Mouse (Mus musculus): ENCODE measurements around the gene Nrxn1.
A peak's percentile ranks its signal among the peaks of the same experiment; 100 is the strongest.

Gene Nrxn1

DNA sequence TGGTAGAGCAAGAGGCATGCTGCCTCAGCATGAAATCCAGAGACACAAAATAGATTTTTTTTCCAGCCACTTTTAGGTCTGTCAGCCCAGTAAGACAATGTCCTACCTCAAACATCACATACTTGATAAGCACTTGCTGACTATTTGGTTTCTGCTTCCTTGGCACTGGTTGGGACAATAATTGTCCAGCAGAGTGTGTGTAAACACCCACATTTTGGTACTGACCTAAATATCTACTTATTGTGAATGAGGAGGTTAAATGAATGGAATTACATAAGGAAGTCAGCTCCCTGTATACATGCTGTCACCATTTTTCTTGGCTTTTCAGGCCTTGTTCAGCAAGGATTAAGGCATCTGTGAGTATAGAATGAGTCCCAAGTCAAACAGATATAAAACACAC, 649.8 kb downstream of the Nrxn1 start:
- no peak for DNase-seq (ENCODE audit: low spot score)

DNA sequence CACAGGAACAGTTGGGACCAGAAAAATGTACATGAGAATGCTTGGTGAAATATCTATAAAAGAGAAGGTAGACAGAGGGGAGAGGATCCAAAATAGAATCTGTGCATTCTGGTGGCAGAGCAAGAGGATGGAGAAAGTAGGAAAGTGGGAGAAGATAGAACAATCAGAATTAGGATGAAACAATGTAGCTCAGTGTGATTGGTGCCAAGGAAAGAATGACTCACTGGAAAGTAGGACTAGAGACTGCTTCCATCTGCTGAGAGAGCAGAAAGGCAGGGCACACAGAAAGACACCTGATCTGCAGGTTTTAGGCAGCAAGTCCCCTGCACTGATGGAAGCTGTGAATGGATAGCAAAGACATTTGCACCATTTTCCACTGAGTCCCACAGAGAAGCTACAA, 657.0 kb downstream of the Nrxn1 start:
- no peak for DNase-seq (ENCODE audit: low spot score)

DNA sequence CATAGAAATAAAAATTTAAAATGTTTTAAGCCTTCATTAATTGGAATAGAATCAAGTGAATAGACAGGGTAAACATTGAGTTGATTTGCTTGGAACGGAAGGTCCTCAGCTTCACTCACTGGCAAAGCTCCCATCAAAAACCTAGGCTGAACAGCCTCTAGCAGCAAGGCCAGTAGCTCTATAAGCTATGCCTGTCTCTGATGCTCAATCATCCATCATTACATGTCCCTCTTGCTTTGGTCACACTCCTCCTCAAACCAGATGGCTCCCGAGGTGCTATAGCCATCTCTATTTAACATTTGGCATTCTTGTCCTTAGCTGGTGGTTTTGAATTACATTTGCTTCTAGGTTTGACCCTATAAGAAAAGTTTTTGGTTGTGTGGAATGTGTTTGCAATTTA, 657.5 kb downstream of the Nrxn1 start:
- DNase-seq (ENCODE audit: low spot score), result no peak

DNA sequence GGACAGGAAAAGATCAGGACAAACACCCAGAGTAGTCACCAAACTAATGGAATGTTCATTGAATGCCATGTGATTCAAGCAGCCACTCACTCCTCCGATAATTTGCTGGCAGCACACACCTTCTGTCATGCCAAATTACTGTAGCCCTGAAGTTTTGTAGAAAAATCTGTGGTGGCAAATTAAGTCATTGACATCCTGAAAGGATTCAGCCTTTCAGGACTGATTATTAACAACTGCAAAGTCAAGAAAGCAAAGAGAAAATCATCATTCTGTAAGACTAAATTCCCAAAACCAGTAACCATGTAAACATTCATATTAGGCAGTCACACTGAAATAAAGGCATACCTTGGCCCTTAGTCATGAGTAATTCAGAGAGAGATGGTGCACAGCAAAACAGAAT, 662.7 kb downstream of the Nrxn1 start:
- no peak for DNase-seq (ENCODE audit: low spot score)

DNA sequence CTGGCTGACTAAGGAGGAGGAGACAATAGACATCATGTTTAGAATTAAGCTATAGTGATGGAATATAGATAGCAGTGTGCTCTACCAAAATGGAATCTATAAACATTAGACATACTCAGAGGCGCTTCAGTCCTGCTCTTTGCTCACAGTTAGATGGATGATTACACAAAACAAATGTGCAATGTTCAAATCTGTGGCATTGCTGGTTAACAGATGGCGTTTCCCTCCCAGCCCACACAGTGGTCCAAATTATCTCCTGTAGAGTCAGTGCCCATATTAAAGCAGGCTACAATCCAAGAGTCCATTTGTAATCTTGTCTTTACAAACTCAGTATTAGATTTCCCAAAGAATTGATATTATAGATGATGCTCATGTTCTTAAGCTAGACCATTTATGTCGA, 666.9 kb downstream of the Nrxn1 start:
- DNase-seq (ENCODE audit: low spot score), result no peak

DNA sequence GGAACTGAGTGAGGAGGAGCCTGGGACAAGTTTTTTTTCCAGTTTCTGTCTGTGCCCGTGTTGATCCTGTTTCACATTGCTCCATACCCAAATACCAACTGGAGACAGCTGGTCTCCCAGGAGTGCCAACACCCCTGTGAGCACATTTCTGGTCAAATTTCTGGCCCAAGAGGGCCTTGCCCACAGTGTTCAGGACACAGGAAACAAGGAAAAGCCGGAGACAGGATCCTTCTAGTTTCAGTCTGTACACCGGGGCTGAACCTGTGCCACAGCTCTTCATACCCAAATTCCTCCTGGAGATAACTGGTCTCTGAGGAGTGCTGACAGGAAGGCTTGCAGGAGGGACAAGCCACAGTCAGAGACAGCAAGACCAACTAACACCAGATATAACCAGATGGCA, 670.3 kb downstream of the Nrxn1 start:
- no peak for DNase-seq (ENCODE audit: low spot score)

DNA sequence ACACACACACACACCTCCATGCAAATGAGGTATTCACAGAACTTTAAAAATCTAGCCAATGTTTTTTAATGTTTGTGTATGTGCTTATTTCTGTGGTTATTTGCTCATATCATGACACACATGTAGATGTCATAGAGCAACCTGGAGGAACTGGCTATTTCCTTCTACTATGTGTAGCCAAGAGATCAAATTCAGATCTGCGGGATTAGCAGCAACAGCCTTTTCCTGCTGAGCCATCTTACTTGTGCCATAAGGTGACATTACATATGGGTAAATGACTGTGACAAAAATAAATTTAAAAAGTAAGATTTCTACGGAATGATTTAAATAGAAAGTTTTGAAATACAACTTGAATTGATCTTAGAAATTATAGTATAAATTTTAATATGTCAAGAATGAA, 672.1 kb downstream of the Nrxn1 start:
- no peak for DNase-seq (ENCODE audit: low spot score)

DNA sequence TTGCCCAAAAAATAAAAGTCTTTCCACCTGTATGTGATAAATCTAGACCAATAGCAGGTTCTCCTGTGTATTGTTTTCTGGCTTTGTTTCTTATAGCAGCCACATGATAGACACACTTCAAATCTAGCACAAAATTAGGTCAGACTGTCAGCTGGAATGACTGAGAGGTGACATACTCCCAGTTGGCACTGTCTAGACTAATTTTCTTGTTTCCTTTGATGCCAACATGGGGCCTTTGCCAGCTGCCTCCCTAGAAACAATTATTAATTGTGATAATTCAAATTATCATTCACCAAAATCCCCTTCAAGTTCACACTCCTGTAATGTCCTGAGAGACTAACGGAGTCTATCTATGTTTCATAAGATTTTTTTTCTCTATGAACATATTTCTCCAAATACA, 673.3 kb downstream of the Nrxn1 start:
- no peak for DNase-seq (ENCODE audit: low spot score)

DNA sequence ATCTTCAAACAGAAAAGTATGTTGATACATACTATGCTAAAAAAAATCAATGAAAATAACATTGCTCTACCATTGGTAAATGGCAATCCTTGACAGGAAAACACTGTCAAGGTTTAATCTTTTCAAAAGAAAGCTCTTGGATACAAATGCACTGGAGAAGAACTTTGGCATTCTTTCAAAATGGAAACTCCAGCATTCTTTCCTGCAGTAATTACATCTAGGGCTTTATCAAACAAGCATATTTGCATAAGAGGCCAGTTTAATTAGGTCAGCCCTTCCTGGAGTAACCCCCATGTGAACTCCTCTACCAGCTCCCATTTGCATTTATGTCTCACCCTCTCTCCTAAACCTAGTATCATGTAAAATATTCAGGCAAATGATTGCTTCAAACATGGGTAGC, 696.5 kb downstream of the Nrxn1 start:
- no peak for DNase-seq (ENCODE audit: low spot score)

DNA sequence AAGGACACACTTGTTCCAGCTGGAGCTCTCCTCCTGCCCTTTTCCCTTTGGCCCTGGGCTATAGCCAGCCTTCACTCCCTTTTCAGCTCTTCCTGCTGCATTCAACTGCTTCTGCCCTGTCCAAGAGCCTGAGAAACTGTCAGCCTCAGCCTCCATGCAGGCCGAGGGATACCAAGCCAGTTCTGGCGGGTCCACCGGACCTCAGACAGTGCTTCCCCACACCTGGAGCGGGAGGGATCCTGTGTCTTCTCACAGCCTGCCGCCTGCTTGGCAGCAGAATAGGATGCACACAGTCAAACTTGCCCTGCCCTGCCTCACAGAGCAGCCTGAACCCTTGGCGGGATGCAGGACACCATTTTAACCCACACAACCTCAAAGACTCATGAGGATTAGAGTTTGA, 698.3 kb downstream of the Nrxn1 start:
- DNase-seq (ENCODE audit: low spot score), result no peak

DNA sequence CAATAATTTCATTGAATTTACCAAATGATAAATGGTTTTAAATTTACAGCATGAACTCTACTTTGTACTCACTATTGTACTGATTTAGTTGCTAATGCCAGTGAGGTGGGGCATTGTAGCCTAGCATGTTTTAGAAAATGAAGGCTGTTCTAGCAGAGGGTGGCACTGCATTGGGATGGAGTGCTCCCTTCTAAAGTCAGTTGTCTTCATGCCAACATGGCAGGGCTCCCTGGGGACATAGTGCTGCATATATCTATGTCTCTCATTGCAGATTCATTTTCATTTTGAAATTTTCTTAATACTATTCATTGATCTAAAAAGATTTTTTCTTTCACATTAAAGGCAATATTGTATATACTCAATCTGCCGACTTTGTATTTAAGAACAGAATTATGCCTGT, 700.1 kb downstream of the Nrxn1 start:
- no peak for DNase-seq (ENCODE audit: low spot score)

DNA sequence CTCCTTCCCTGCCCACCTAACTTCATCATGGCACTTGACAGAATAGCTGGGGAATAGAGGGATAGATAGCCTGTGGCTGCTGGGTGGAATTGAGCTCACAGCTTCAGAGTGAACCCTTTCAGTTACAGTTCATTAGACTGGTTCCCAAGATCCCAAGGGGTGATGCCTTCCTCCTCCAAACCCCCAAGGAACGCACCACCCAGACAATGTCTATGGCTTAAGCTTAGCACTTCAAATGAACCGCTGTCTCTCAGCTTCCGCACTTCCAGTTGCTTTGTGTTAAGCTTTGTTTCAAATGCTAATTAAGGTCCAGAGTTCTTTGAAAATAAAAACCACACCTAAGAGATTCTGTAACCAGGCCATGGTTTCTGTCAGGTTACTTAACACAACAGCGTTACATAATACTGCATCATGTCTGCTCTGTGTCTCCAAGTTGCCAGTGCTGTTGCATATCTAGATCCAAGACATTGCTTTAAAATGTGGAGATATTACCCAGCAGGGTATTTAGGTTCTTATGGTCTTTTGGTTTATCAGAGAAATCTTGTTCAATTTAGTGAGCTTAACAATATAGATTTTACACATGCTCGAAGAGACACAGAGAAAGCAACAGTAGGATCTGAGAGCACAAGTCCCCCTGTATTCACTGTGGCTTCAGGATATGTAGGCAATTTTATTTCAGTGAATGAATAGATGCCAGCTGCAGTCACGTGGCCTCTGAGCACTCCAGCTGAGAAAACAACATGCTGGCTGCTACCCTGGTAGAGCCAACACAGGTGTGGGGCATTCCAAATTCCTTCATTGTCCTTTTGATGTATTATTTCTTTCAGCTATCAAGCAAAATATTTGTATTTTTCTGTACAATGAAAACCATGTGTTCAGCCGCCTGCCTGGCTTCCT, 702.3 kb downstream of the Nrxn1 start:
- peak; percentile 7 for DNase-seq (ENCODE audit: low spot score)

DNA sequence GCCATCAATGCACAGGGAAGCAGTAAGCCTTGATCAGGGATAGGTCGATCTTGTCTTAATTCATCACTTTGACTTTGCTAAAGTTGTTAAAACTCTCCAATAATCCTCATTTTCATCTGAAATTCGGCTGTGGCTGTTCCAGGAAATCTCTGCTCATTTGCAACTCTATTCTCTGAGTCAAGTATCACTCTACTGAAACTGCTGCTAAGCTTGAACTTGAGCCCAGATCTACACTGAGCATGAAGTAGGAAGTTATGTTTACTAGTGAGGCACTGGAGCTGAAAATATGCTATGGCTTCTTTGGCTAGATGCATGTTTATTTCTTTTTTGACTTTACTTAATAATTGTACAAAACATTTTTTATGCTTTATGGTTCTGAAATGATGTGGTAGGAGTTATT, 708.0 kb downstream of the Nrxn1 start:
- DNase-seq (ENCODE audit: low spot score), result no peak

DNA sequence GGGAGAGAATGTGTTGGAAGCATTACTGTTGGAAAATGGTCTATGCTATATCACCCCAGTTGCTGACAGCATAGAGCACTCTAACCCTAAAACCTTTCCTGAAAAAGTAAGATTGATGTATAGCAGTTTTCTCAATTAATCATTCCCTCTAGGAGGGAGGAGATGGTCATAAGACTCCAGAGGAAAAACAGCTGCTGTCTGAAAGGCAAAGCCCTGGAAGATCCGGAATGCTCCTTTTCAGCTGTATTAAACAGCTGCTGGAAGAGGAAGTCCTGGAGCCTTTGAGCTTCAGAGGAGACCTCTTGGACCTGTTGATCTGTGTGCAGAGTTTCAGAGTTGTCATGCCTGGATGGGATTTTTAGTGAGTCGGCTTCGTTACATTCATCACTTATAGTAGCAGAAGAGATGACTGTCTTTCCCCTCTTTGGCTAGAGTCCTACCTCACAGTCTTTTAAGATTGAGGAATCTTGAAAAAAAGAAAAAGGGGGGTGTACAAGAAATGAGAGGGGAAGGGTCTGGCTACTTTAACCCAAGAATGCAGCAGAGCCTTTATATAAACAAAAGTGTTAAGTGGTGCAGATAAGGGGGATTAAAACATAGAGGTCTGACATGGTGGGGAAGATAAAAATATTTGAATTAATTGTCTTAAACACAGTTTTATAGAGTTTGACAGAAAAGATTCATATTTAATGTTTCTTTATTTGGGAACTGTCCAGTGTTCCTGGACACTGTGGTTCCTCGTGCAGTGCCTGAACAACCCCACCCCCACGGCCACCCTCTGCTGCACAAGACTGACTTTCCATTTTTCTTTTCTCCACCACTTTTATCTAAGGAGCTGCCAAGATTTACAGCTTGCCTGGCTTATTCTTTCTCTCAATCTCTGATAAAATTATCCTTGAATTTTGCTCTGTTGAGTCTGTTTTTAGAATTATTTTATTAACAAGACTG, 710.1 kb downstream of the Nrxn1 start:
- DNase-seq (ENCODE audit: low spot score), result no peak

DNA sequence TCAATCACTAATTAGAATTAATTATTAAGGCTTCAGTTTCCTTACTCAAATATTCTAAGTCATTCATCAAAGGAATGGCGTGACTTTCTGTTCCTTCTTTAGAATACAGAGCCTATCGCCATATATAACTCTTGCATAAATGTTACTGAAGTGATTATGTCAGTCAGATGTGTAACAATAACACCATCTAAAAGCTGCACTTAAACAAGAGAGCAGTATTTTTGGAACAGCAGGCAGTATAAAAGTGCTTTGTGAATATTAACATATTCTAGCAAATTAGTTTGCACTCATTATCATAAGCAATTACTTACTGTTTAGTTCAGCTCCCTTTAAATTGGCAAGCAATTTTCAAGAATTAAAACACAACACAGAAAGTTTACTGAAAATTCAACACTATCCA, 716.3 kb downstream of the Nrxn1 start:
- DNase-seq (ENCODE audit: low spot score), result no peak

DNA sequence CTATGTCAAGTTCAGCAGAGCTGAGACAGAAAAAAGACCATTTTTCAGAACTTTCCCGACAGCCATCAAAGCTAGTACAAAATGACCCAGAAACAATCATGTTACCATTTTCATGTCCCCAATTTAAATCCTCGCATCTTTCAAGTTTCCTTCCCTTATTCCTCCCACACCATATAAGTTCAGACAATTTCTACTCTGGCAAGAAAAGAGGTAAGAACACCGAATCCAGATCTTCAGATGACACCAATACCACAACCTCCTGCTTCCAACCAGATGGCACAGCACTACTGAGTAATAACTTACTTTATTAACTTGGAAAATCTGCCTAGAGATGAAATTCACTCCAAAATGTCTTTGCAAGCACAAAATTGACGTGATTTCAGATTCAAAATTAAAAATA, 730.7 kb downstream of the Nrxn1 start:
- DNase-seq (ENCODE audit: low spot score), result no peak

DNA sequence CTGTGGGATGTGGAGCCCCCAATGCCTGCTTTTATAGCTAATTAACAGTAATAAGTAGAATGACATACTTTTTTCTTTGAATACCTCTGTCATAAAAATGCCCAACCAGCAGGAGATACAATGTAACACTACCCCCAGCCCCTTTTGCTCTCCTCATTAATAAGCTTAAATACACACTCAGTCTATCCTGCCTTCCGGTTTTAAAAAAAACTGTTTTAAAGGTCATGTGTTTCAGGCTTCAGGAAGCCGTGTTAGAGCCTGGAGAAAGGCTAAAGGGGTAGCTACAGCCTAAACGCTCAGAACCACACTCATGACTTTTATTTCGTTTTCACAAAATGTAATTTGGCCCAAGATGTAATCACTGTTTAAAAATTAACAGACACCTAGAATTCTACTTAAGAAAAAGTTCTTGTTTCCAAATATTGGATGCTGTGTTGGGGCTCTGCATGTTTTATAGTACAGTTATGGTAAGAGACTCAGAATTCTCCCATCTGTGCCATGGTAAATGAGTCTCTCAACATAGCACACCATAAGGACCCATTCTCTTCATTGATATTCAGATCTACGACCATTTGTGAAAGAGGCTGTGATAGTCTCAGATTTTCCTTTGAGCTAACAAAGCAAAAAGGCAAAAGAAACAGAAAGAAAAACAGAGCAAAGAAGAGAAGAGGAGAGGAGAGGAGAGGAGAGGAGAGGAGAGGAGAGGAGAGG, 743.3 kb downstream of the Nrxn1 start:
- peak; percentile 33 for DNase-seq (ENCODE audit: low spot score)

DNA sequence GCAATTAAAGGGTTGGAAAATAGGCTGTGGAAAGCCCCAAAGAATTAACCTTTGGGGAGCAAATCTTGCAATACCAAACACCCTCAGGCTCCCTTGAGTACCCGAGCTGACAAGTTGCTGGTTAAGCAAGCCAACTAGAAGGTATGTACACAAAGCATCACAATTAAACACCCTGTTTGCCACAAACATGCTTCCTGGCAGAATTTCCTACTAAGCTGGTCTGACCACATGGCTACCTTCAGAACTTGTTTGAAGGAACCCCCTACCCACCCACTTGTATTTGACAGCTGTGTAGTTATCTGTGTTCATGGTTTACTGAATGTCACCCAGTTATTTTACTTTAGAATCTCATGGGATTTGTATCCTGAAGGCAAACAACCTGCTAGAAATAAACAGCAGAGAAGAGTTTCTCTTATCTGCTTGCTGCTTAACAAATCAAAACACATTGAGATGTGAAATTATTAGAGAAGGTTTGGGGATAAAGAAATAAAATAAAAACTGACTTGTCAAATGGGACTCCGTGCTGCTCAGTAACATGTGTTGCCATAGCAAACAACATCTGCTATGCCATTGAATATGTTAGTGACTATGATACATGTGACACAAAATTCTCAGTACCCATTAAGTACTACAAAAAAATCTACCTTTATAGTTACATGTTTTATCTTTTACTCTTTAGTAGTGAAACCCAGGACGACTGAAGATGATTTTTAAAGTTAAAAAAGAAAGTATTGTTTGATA, 746.0 kb downstream of the Nrxn1 start:
- peak; percentile 30 for DNase-seq (ENCODE audit: low spot score)

DNA sequence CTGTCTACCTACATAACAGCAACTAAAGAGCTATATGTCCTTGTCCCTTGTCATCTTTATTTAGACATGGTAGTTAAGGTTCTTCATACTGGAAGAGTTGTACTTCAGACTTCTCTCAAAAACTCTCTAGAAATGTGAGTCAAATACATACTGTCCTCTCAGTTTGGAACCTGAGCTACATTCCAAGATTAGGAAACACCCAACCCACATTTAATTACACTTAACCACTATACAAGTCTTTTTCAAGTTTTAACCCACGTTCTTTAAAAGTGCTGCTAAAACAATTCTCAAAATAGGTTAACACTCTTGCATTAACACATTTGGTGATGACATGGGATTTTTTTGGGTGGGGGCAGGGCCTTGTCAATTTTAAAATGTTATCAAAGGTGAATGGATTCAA, 759.4 kb downstream of the Nrxn1 start:
- DNase-seq (ENCODE audit: low spot score), result no peak

DNA sequence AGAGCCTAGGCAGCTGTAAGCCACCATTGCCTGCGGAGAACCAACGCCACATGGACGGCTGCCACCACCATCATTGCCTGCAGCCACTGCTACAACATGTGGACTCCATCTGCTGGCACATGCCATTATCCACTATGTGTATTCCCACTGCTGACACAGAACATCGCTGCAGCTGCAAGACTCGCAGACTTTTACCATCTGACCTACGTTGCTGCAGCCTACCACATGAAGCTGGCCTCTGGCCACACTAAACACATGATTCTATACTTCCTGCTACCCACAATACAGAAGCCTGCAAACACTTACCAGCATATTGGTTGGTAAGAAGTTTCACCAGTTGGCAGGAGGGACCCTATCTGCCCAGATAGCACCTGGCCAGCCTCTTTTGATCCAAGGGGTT, 769.2 kb downstream of the Nrxn1 start:
- DNase-seq (ENCODE audit: low spot score), result no peak

DNA sequence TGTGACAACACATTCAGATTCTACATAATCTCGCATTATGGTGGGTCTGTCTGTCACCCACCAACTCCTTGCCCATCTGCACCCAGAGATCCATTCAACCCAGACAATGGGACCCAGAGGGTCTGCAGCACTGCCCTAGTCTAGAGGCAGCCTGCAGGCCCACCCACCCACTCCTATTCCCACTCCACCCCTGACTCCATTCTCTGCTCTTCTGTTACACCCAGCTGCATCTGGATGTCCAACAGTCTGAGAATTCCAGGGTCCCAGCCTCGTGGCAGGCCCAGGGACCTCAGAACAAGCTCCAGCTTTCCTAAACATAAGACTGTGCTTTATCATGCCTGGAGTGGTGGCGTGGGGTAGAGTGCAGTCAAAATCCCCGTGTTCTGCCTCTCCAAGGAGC, 820.6 kb downstream of the Nrxn1 start:
- DNase-seq (ENCODE audit: low spot score), result no peak

DNA sequence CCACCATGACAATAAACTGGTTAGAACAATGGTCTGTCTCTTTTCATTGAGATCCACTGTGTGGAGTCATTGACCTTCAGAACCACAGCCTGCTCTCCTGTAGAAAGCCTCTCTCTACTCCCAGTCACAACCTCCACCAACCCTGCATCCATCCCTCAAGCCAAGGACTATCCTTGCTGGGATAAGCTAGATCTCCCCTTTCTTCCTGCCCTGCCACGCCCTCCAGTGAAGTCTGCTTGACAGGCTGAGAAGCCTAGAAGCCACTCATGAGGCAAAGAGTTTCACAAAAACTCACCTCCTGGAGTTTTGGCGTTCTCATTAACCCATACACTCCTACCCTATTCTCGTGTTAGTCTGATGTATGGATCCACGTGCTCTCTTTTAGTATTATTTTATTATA, 821.7 kb downstream of the Nrxn1 start:
- DNase-seq (ENCODE audit: low spot score), result no peak
